Mouse (Mus musculus): ENCODE measurements around the gene Pdx1. TPM values are rescaled to one million over a fixed set of nuclear protein-coding genes. Genes with fewer than 3 reads are reported as not detected.

The Pdx1 gene
- total RNA-seq, 2 experiments from 2014 or later = not detected

- Histone ChIP-seq H3K4me3 (no peak within 1 kb of the TSS), H3K27ac (no peak within 1 kb of the TSS)
- no peak for DNase-seq
- intact Hi-C loops (cut with DNase I) = loop anchor here (2.0 to 5.0 kb wide), 3 partner anchors 340 to 615 kb away; no protein-coding TSS in a partner anchor
- TF ChIP-seq CTCF (IDR thresholded peaks at IDR 0.05) = no peak
These were observed 52.4 kb downstream of the Pdx1 start, which contains the start of gene Urad for GRCm38 (mm10) chr5:147322183-147322582. Urad (minus strand) TSS chr5:147322440.

GRCm38 (mm10) chr5:147323237-147323917 lies 53.6 kb downstream of the Pdx1 start:
- peak; percentile 88 for TF ChIP-seq CTCF (IDR thresholded peaks at IDR 0.05)
- Histone ChIP-seq H3K27ac (no peak overlapping the region), H3K4me3 (no peak overlapping the region)
- peak; percentile 67 for DNase-seq
- intact Hi-C loops (cut with DNase I) = loop anchor here (2.0 to 5.0 kb wide), 3 partner anchors 341 to 616 kb away; no protein-coding TSS in a partner anchor

Small RNA genes within 50 kb of the gene (microRNA-seq; reads per million reads assigned to microRNA genes)
- gene Mir7k = not detected

Other genes starting within 250 kb of the Pdx1 start
- 1 to 10 TPM; 3.3 to 3.4 TPM for gene Lnx2, start 193.4 kb upstream of the Pdx1 start, total RNA-seq (2021)
- gene Polr1d, start 192.9 kb upstream of the Pdx1 start, total RNA-seq (2021) = 10 to 100 TPM; 83.4 to 85.5 TPM
- not detected for gene Gsx1, start 81.3 kb upstream of the Pdx1 start, total RNA-seq (2021)
- not detected for gene Cdx2, start 37.3 kb downstream of the Pdx1 start, total RNA-seq (2021)
- gene Urad, start 52.5 kb downstream of the Pdx1 start, total RNA-seq (2021) = not detected
- not detected for gene Flt3, start 130.5 kb downstream of the Pdx1 start, total RNA-seq (2021)
- 10 to 100 TPM; 17.4 to 29.3 TPM for gene Pan3, start 160.2 kb downstream of the Pdx1 start, total RNA-seq (2021)